Mouse (Mus musculus) hindbrain, embryonic 14.5 days (tissue): Measurements from ENCODE around the gene Htr1a. TPM values are rescaled to one million over a fixed set of nuclear protein-coding genes. Genes with fewer than 3 reads are reported as not detected.

ENCODE experiments used
- ATAC-seq: fragments of 200-750 bp; cut with Nextera tagmentation; 2 replicates; pipeline ENCODE4 v1.8.0; 2017; ENCODE audit warnings: moderate number of reproducible peaks, mild to moderate bottlenecking, moderate TSS enrichment, moderate library complexity; ENCODE audit not compliant: low FRiP score
- DNase-seq: peaks from one replicate; pipeline ENCODE4 v3.0.0-alpha.2; 2015; ENCODE audit warnings: low spot score
- H3K27ac ChIP-seq: fragments of 300-500 bp; sonication (generic); 2 replicates; pipeline ENCODE4 v1.5.1; 2014; ENCODE audit warnings: mild to moderate bottlenecking, moderate library complexity
- H3K27me3 ChIP-seq: fragments of 300-500 bp; sonication (generic); 2 replicates; pipeline ENCODE4 v1.6.1; 2014; ENCODE audit warnings: mild to moderate bottlenecking, low read length, mixed read lengths; ENCODE audit not compliant: control insufficient read depth, insufficient read depth
- H3K36me3 ChIP-seq: fragments of 300-500 bp; sonication (generic); replicated peaks from 2 replicates; pipeline ENCODE4 v1.6.1; 2014; ENCODE audit not compliant: control insufficient read depth, insufficient read depth
- H3K4me1 ChIP-seq: fragments of 300-500 bp; sonication (generic); replicated peaks from 2 replicates; pipeline ENCODE4 v1.6.1; 2014; ENCODE audit warnings: antibody characterized with exemption, low read length, mixed read lengths; ENCODE audit not compliant: control insufficient read depth, insufficient read depth
- H3K4me2 ChIP-seq: fragments of 300-500 bp; sonication (generic); replicated peaks from 2 replicates; pipeline ENCODE4 v1.6.1; 2014; ENCODE audit warnings: mild to moderate bottlenecking, moderate library complexity
- H3K4me3 ChIP-seq: fragments of 300-500 bp; sonication (generic); replicated peaks from 2 replicates; pipeline ENCODE4 v1.5.1; 2014; ENCODE audit warnings: mild to moderate bottlenecking, low read length
- H3K9ac ChIP-seq: fragments of 300-500 bp; sonication (generic); 2 replicates; pipeline ENCODE4 v1.6.1; 2014
- H3K9me3 ChIP-seq: fragments of 300-500 bp; sonication (generic); 2 replicates; pipeline ENCODE4 v1.6.1; 2016; ENCODE audit warnings: low read length; ENCODE audit not compliant: control insufficient read depth
- WGBS: fragments of 180-500 bp; shearing (Covaris S2); extraction: QIAGEN DNeasy Blood & Tissue Kit; methylation state at CpG from one replicate; pipeline ENCODE4 v1.1.7; 2014; 5-methylcytosine and 5-hydroxymethylcytosine counted together
- polyA plus RNA-seq: library from polyadenylated mRNA; unstranded; fragments of >200 nt; fragmentation: Nextera tagmentation; extraction: Ambion mirVana; gene quantifications from 2 replicates; pipeline ENCODE4 v1.2.1, GENCODE M21; 2014

The Htr1a gene
- polyA plus RNA-seq, 1 experiment from 2014 or later = 5.2 TPM

DNA sequence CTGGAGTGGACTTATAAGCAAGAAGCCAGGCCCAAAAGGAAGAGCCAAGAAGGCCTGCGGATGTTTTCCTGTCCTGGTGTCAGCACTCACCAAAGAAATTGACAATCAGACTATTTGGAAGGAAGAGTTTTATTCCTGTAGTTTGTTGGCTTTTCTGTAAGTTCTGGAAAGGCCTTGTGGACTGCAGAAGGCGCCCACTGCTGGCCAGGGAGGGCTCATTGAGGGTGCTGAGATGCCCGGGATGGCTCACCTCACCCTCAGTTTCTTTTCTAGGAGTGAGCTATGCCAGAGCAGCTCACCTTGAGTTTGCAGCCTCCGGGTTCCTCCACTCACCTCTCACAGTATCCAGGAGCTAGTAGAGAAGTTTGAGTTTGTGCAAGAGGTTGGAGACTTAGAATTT is 2.8 kb downstream of the Htr1a start:
- H3K4me2 ChIP-seq = peak overlapping the region; percentile 0; the same call in 1 of the 2 replicates
- H3K36me3 ChIP-seq = no peaks in the 10 kb centered on the region
- no peak for ATAC-seq
- DNase-seq = no peak
- H3K9me3 ChIP-seq = no peaks in the 10 kb centered on the region
- no peak overlapping the region for H3K9ac ChIP-seq
- H3K4me3 ChIP-seq = 0 out of 2 replicates have a peak overlapping the region, but pooled peaks have one; percentile 2
- no peaks in the 10 kb centered on the region for H3K4me1 ChIP-seq
- peaks cover 41% of the 10 kb centered on the region for H3K27me3 ChIP-seq
- H3K27ac ChIP-seq = no peak overlapping the region
- 10% methylated on average over 4 of the region's 4 CpGs for WGBS

DNA sequence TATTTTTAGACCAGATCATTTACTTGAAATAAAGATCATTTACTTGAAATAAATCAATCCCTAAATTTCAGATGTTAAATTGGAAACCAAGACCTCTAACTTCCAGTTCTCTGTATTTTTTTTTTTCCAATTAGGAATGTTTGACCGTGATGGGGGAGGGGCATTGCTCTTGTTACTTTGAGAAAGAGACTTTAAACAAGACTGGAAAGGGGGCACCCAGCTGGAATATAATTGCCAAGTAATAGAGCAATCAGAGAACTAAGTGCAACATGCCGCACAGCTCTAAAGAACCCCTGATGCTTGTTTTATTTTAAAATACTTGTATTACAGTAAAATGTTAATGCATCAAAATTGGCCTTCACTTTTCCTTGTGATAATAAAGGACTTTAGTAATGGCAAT is 4.3 kb downstream of the Htr1a start:
- ATAC-seq (no peak), DNase-seq (no peak)
- no peak overlapping the region for H3K27ac ChIP-seq

GRCm38 (mm10) chr13:105451536-105451935 is 8.1 kb downstream of the Htr1a start:
- Histone ChIP-seq H3K4me3 (no peak overlapping the region), H3K4me1 (no peaks in the 10 kb centered on the region), H3K4me2 (no peak overlapping the region), H3K27ac (no peak overlapping the region), H3K9ac (no peak overlapping the region), H3K36me3 (no peaks in the 10 kb centered on the region), H3K9me3 (no peaks in the 10 kb centered on the region), H3K27me3 (peaks cover 9% of the 10 kb centered on the region; the same call in 1 of the 2 replicates)
- ATAC-seq = no peak
- DNase-seq = no peak
- 46% methylated on average over 3 of the region's 3 CpGs for WGBS

More for the DNA sequence above, 4.3 kb downstream of the Htr1a start:
- H3K4me3 ChIP-seq = no peak overlapping the region
- H3K9ac ChIP-seq = no peak overlapping the region
- H3K4me1 ChIP-seq = no peaks in the 10 kb centered on the region
- no peaks in the 10 kb centered on the region for H3K36me3 ChIP-seq
- WGBS = 36% methylated on average over 2 of the region's 2 CpGs
- H3K4me2 ChIP-seq = no peak overlapping the region
- no peaks in the 10 kb centered on the region for H3K9me3 ChIP-seq
- peaks cover 41% of the 10 kb centered on the region for H3K27me3 ChIP-seq

Other genes starting within 250 kb of the Htr1a start
- gene Rnf180, start 148.8 kb upstream of the Htr1a start, polyA plus RNA-seq = 37.4 and 40.9 TPM in 2 replicates